Mouse (Mus musculus) bone marrow macrophage, adult 2 months (primary cell): Measurements from ENCODE around the gene Akap13.

Experiments
- CTCF ChIP-seq: IDR thresholded peaks from 2 replicates; pipeline ENCODE4 v1.5.1; 2012; ENCODE audit warnings: low read depth, mild to moderate bottlenecking, low read length, moderate library complexity
- POLR2A ChIP-seq: IDR thresholded peaks from 2 replicates; pipeline ENCODE4 v1.6.1; 2012; ENCODE audit warnings: mild to moderate bottlenecking, low read depth, low read length, borderline replicate concordance

DNA sequence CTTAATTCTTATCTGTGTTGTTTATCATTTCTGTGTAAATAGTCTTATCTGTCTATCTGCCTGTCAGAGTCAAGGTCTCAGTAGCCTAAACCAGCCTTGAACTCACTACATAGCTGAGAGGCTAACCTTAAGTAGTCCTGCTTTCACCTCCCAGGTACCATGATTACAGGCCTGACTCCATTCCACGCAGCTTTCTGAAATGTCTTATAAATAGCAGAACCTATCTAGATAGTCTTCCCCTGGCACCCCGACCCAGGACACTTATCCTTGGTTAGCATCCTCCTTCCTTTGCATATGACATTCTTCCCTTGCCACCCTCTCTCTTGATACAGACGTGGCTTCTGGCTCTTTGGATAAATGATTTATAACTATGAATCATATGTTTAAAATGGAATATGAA, 192.7 kb downstream of the Akap13 start:
- TF ChIP-seq POLR2A (no peak), CTCF (no peak)
